Mouse (Mus musculus): ENCODE measurements around the gene Rab11fip3.

Gene Rab11fip3

DNA sequence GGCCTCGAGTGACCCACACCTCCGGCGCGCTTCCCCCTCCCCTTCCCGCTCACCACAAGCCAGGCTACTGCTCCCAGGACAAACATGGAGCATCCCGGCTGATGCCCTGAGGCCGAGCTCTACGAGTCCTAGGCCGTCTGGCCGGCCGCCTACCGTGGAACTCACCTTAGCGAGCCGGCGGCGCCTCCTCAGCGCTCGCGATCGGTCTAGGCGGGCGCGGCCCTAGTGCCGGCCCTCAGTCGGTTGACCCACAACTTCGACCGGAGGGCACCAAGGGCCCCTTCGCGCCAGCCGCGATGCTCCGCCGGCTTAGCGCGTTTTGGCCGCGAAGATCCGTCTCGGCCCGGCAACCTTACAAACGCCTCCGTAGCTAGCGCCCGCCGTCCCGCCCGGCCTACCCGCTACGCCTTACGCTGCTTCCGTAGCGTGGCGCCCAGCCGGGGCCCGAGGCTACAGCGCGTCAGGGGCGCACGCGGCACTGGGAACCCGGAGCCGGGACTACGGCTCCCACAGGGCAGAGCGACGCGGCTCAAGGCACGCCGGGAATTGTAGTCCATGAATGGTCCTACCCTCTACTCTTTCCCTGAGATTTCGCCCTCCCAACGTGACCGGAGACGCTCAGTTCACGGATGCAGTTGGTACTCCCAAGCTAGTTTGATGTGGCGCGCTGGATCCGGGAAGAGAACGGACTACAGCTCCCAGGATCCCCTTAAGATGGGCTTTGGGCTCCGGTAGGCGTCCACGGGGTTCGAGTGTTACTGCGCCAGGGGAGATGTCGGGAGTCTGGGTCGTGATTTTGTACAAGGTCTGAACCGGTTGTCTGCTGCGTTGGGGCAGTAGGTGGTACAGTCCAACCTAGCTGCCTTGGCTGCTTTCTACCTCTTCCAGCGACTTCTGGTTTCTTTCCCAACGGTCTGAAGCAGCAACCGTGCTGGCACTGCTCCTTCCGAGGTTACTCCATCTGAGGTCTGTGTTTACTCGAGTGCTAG, 83.8 kb downstream of the Rab11fip3 start, which contains the start of gene Capn15:
Capn15 (minus strand) TSS at position 491 of the 989 bp plus-strand sequence.
- peak; percentile 96 for DNase-seq

DNA sequence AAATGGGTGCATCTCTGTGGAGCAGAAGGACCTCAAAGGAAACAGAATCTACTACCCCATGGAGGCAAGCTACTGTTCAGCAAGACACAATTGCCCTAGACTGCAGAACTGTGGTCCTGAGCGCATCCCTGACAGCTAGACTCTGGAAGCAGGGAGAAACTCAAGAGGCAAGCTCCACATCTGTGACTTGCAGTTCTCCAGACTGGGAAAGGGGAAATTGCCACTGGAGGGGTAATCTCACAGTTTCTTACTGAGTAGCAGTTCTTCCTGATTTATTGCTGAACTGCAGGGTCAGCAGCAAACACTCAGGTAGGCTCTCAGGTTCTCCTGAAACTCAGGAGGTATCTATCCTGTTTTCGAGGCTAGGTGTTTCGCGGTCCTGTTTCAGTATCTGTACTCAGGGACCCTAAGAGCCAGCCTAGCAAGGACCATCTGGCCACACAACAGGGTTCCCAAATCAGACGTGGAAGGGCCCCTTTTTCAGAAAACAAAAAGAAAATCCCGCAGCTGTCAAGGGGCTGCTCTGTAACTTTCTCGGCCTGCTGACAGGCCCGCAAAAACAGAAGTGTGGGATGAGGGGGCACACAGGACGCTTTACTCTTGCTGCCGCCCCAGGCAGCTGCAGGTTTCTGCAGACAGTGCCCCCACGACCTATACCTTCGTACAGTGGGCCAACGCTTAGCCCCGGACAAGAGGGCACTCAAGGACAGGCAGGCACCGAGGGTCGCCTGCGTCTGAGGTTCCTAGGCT, 84.6 kb downstream of the Rab11fip3 start:
- DNase-seq: no peak

DNA sequence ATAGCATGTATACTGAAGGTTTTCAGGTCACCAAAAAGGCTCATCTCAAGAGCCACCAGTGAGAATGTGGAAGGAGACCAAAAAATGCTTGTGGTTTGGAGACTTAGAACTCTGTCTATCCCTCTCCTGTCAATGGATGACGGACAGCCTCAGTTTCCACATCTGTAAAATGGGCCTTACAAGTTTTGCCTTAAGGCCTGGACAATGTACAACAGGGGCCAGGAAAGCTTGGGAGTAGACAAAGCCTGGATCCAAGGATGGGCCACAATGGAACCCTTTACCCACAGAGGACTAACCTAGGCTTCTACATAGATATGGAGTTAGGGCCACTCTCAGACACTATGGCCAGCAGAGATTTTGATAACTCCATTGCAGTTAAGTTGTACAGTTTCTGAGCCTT, 85.3 kb downstream of the Rab11fip3 start:
- DNase-seq: no peak

DNA sequence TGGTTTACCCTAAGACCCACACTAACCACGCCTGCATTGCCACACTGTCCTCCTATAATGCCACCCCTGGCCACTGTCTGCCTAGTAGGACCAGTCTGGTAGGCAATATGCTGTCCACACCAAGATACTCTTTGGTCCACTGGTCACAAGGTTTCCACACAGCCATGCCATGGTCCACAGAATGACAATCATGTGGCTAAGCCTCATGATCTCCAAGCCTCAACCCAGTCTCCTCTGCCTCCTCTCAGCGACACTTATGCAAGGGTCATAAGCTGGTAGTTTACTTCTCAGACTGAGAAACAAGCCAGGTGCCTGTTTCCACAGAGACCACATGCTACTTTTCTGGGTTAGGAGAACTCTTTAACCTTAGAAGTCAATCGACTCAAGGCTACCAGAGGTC, 86.4 kb downstream of the Rab11fip3 start:
- no peak for DNase-seq

DNA sequence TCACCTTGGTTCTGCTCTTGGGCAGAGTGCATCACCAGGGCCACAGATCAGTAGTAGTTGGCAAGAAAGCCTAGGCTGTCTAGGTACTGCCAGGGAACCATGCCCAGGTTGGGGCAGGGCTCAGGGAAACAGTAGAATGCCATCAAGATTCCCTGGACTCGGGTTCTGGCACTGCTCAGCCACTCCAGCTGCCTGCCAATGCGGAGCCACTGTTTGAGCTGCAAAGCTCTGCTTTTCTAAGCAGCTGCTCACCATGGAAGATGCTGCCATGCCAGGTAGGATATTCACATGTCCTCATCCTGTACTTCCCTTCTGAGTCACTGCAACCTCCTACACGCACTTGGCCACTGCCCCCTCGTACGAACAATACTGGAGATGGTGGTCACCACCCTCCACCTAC, 88.5 kb downstream of the Rab11fip3 start:
- no peak for DNase-seq

DNA sequence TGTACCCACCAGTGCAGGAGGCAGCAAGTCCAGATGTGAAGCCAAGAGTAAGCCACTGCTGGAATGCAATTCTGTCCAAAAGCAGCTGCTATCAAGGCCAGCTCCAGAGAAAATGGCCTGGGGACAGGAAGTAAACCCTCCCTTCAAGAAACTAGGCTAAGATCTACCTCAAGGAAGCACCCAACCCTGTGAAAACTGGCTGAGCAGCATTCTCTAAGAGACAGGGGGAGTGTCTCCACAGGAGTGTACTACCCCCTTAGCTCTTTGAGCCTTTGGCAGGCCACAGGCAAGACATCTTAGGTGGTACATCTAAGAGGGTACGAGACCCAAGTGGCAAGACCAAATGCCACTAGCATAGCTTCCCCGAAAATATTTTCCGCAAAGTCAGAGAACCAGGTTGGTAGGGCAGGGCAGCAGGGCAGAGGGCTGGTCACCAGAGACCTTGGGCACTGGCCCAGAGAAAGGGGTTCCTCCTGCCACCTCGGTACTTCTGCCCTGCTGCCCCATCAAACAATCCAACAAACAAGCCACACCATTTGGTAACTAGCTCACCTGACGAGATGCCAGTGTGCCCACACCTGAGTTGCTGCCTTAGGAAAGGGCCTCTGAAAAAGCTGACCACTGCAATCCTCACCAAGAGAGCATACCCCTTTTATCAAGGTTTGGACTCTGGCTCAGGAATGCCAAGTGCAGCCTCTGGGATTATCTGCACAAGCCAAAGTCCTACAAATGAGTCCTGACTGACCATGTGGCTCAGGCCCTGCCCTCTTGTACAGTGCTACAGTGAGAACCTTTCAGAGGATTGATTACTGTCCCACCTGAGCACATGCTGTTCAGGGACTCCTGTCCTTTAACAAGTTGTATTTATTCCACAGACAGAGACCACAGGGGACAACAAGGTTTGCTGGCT, 89.3 kb downstream of the Rab11fip3 start:
- no peak for DNase-seq

DNA sequence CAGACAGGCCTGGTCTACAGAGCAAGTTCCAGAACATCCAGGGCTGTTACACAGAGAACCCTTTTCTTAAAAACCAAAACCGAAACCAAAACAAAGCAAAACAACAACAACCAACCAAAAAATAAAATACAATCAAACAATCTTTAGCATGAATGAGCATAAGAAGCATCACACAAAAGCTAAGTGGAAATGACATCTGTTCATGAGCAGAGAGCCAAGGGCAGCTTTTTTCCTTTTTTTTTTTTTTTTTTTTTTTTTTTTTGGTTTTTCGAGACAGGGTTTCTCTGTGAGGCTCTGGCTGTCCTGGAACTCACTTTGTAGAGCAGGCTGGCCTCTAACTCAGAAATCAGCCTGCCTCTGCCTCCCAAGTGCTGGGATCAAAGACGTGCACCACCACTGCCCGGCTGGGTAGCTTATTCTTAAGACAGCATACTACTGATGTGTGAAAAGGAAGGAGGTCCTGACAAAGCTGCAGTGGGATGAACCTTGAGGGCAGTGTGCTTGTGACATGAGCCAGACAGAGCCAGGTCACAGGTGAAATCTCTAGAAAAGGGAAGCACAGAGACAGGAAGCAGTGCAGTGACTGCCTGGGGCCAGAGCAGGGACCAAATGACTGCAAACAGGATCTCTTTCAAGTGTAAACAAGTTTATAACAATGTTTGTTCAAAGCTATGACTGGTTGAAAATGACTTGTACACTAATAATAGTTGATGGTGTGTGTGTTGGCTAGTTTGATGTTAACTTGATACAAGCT, 98.2 kb downstream of the Rab11fip3 start:
- no peak for DNase-seq

DNA sequence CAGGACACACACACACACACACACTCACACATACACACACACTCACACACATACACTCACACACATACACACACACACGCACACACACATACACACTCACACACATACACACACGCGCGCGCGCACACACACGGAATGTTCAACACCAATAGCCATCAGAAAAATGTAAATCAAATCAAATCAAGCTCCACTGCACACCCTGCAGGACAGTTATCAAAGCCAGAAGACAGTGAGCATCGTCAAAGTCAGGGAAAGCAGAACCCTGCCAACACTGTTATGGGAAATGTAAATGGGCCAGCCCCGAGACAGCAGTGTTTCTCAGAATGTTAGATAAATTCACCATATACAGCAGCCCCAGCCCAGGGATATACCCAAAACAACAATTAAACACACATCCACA, 98.9 kb downstream of the Rab11fip3 start:
- no peak for DNase-seq

DNA sequence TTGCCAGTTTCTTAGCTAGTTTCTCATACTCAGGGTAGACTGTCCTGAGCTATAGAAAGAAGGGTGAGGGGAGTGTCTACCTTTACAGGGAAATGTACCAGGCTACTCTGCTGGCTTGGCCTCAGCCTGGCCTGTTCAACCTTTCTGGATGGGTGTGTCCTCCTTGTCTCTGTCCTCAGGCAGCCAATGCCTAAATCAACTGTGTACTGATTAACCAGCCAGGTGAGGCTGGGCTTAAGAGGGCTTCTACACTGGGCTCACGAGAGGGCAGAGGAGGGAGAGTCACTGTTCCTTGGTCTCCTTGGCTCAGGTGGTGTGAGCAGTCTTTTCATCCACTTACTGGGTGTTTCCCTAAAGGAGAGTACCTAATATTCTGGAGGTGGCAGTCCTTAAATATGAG, 101.2 kb downstream of the Rab11fip3 start:
- DNase-seq: peak; percentile 59

DNA sequence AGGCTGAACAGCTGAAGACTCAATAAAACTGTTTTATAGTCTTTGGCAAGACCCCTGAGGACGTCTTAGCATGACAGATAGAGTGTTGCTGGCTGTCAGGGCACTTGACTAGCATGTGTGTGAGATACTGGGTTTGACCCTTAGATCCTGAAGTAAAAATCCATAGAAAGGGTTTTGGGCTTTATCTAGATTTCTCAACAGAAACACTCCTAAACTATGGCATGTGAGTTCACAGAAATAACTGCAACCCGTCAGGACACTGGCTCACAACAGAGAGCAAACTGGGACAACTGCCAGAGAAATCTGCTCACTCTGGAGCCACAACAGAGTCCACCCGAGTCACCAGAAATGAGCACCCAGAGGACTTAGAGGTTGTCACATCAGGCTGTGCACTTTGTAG, 101.7 kb downstream of the Rab11fip3 start:
- DNase-seq: peak; percentile 60

DNA sequence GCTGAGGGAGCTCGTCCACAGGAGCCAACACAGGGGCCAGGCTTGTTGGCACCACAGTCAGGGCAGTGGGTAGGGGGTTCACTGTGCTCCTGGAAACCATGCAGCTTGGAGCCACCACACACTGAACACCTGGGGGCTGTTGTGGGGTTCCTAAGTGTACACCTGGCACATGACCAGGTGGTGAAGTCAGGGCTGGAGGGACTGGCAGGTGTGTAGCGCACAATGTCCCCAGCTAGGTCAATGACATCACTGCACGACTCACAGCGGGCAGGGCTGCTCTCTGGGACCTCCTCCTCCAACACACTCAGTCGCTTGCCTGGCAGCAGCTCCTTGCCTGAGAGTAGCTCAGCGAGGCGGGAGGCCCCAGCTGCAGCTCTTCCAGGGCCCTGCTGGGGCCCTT, 105.1 kb downstream of the Rab11fip3 start:
- no peak for DNase-seq

DNA sequence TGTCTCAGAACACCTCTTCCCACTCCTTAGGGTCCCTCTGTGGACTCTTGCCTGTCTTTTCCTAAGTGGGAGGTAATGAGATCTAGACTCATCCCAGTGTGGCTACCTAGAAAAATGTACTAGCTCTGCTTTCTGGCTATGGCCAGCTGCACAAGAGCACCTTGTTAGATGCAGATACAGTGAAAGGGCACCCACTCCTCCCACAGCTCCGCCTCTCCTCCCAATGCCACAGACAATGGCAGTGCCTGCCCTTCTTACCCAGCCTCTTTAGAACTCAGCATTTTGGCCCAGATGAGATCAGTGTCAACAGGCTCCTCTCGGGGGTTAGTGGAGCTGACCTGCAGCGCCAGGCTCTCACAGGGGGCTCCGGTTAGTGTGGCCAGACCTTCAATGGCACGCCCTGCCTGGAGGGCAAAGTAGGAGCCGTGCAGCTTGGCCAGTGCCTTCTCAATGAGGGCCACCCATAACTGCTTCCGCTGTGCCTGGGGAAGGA, 106.9 kb downstream of the Rab11fip3 start:
- no peak for DNase-seq

DNA sequence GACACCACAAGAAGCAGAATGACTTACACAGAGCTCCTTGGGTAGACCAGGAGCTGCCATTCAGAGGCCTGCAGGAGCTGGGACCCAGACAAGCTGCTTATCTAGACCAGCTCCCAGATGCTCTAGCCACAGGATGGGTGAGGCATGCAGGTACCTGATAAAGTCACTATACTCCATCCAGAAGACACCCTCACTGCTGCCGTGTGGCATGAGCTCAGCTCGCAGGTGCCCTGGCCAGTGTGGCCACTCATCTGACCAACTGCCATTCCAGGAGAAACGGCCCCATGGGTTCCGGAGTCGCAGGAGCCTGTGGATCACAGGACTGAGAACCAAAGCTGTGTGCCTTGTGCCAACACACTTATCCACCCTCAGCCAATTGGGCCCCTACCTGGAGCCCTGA, 107.8 kb downstream of the Rab11fip3 start:
- no peak for DNase-seq

DNA sequence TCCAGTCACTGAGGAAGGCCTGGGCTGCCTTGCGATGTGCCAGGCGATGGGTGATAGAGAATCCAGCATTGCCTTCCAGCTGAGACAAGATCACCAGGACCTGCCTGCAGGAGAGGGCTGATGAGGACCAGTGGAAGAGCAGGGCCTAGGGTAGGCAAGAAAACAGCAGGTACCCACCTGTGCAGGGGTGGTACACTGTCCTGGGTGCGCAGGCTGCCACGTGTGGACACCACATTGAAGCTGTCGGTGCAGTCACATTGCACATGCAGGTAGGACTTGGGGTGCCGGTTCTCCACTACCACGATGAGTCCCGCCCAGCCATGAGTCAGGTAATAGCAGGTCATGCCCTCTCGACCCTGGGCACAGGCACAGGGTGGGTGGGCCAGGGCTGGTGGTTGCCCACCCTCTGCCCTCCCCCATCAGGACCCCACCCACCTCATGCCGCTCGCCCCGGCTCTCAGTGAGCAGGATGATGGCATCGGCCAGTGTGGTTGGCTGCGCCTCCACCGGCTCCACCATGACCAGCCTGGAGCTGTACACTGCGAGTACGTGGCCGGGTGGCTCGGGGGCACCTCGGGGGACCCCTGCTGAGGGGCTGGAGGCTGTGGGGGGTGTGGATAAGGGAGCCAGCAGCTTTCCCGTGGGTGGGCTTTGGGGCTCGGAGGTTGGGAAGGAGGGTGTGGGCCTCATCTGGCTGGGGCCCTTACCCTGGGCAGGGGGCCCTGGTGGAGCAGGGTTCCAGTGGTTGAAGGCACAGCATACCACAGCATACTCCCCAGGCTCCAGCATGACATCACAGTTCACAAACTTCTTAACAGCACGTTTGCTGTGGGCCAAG, 109.5 kb downstream of the Rab11fip3 start:
- no peak for DNase-seq

DNA sequence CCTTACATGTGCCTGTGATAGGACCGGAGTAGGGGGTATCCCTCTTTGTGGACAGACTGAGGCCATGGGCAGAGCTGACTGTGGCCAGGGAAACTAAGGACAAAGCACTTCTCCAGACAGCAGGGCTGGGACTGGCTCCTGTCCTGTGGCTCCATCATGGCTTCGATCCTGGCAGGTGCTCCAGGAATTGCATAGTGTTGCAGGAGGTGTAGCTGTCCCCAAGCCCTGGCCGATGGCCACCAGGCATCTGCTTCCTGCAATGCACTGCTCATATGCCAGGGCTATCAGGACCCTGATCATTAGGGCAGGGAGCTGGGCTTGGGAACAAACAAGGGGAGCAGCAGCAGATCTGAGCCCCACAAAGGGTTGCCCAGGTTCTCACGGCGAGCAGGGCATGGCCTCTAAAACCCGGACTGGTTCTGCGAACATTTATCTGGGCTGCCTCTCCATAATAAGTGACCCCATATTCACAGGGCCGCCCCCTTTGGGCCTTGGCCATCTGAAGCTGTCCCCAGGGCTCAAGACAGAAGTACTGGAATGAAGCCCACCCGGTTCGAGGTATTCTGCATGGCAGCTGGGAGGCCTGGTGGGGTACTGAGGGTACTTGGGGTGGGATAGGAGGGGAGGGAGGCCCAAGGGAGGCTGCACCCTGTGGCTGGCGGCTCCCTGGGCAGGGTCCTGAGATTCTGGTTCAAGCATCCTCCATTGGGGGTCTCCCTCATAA, 110.4 kb downstream of the Rab11fip3 start:
- DNase-seq: no peak

DNA sequence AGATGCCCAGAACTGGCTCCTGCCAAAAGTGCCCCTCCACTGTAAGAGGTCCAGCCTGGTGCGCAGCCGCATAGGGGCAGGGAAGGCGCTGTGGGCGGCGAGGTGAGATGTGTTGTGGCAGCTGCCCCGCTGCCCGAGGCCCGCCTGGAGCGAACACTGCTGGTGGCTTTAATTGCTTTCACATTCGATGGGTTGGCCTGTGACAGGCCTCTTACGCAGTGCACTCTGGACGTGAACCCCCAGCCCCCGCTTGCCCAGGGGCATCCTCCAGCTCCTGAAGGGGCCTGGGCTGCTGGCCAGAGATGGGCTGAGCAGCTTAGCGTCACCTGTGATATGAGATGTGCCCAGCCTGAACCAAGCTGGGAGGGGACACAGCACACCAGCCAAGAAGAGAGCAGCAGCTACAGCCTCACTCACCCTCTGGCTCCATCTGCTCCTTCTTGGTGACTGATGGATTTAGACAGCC, 111.7 kb downstream of the Rab11fip3 start:
- no peak for DNase-seq

DNA sequence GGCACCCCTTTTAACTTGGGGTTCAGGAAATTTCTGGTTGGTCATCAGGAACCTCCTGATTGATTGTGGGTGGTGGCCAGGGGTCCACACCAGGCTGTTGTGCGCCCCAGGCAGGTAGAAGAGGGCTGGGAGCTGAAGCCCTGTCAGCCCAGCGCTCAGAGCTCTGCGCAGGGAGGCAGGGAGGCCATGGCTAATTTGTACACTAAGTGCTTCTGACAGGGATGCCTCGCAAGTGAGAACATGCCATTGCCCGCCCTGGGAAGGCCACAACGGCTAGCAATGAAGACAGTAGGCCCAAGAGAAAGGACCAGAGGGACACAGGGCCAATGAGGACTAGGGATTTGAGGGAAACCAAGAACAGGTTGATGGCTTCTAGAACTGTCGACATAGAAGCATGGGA, 112.7 kb downstream of the Rab11fip3 start:
- no peak for DNase-seq

DNA sequence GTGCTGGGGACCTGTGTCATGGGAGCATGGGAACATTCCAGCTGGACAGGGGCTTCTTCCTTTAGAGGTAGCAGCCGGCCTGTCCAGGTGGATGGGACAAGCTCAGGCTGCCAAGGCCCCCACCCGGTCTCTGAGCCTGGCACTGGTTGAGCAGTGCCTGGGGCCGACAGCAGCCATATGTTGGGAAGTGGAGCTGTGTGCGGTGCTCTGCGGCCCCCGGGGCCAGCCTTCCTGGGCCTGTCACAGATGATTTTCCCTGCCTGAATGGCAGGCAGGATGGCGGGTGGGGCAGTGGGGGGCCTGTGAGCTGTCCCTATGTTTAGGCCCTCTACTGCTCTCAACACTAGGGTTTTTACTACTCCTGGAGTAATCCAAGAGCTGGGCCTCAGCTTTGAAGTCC, 113.2 kb downstream of the Rab11fip3 start:
- no peak for DNase-seq

DNA sequence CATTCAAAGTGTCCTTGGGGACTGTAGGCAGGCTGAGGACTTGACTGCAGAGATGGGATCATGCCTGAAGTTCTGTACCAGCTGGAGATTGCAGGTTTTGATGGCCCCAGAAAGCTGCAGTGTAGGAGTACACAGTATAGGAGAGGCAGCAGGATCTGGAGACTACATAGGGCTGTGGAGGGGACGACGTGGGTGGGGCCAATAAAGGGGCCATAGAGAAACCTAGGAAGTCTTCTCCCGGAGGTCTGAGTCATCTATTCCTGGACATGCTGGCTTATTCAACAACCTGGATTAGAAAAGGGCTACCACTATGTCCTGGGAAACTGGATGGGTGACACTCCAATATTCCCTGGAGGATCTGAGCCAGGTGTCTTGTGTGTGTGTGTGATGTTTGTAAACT, 113.6 kb downstream of the Rab11fip3 start:
- no peak for DNase-seq

DNA sequence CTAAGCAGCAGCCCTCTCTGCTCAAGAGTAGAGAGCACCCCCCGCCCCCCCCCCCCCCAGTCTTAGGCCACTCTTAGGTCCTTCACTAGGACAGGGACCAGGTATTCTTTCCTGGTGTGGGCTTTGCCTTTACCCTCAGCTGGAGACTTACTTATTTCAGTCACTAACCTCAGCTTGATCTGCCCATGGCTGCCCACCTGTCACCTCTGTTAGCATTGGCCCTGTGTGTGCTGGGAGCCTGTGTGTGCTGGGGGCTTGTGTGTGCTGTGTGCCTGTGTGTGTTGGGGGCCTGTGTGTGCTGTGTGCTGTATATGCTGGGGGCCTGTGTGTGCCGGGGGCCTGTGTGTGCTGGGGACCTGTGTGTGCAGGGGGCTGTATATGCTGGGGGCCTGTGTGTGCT, 114.7 kb downstream of the Rab11fip3 start:
- no peak for DNase-seq

All from kidney, postnatal 10 days (tissue).